Mouse (Mus musculus) testis, adult 2 months (tissue): ENCODE data around the gene Slc16a10. TPM values are rescaled to one million over a fixed set of nuclear protein-coding genes. Genes with fewer than 3 reads are reported as not detected.

Experiments
- H3K27ac ChIP-seq: fragments of 200-500 bp; 2 replicates; pipeline ENCODE4 v1.5.1; 2012; ENCODE audit warnings: low read depth, low read length; ENCODE audit not compliant: control insufficient read depth, insufficient read depth
- H3K27me3 ChIP-seq: fragments of 200-500 bp; 2 replicates; pipeline ENCODE4 v1.6.1; 2012; ENCODE audit warnings: mild to moderate bottlenecking, low read length, moderate library complexity; ENCODE audit not compliant: control insufficient read depth, insufficient read depth
- H3K36me3 ChIP-seq: fragments of 200-500 bp; 2 replicates; pipeline ENCODE4 v1.6.1; 2012; ENCODE audit warnings: mild to moderate bottlenecking, low read length; ENCODE audit not compliant: control insufficient read depth, insufficient read depth
- H3K4me1 ChIP-seq: fragments of 200-500 bp; 2 replicates; pipeline ENCODE4 v1.6.1; 2012; ENCODE audit warnings: low read length; ENCODE audit not compliant: control insufficient read depth, insufficient read depth
- H3K4me3 ChIP-seq: fragments of 200-500 bp; 2 replicates; pipeline ENCODE4 v1.5.1; 2012; ENCODE audit warnings: low read depth, mild to moderate bottlenecking, low read length, moderate library complexity, mixed read lengths; ENCODE audit not compliant: control insufficient read depth
- CTCF ChIP-seq: fragments of 200-500 bp; IDR thresholded peaks from 2 replicates; pipeline ENCODE4 v1.5.1; 2012; ENCODE audit warnings: low read depth, mild to moderate bottlenecking, inconsistent platforms, low read length, moderate library complexity; ENCODE audit not compliant: control insufficient read depth, insufficient read depth, insufficient replicate concordance
- POLR2A ChIP-seq: fragments of 200-500 bp; IDR thresholded peaks from 2 replicates; pipeline ENCODE4 v1.6.1; 2012; ENCODE audit warnings: low read depth, mild to moderate bottlenecking, inconsistent platforms, low read length, moderate library complexity; ENCODE audit not compliant: control insufficient read depth
- polyA plus RNA-seq: library from polyadenylated mRNA; depleted of rRNA; stranded (reverse); fragments of >200 nt; gene quantifications from 2 replicates; pipeline ENCODE4 v1.2.3, GENCODE M21; 2012; rRNA removed

The Slc16a10 gene
- polyA plus RNA-seq: 2.5 and 4.3 TPM in 2 replicates

GRCm38 (mm10) chr10:40141864-40142523 is at the start of gene Slc16a10:
TSS of gene Slc16a10 (minus strand) at chr10:40142258.
- H3K36me3 ChIP-seq: no peaks in the 10 kb centered on the region
- peak within 1 kb of the TSS; percentile 23 for H3K27ac ChIP-seq
- TF ChIP-seq CTCF: no peak
- TF ChIP-seq POLR2A: peak; percentile 77
- peaks cover 11% of the 10 kb centered on the region for H3K4me1 ChIP-seq
- no peaks in the 10 kb centered on the region for H3K27me3 ChIP-seq
- peak within 1 kb of the TSS; percentile 87 for H3K4me3 ChIP-seq

DNA sequence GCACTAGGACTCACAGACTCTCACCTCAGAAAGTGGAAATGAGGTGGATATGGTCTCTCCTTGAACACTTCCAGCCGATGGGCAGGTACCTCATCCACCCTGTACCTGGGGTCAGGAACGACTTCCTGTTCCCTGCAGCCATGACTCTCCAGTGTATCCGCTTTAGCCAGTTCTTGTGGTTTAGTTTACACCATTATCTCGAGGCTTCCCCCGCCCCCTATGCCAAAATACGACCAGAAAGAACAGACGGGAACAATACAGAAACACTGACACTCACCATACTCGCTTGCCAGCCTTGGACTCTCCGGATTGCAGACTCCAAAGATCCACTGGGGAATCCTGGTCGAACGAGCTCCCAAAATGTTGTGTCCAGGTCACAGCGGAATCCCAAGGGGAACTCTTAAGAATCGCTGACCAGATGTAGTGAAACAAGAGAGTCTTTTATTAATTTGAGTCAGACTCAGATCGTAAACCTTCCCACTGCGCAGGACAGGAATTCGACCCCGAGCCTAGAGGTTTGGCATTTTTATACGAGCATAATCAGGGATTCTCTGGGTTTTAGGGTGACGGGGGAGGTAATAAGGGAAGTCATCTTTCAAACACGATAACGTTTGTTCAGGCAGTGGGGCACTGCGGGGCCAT is 49.4 kb upstream of the Slc16a10 start:
- H3K36me3 ChIP-seq: no peaks in the 10 kb centered on the region
- H3K27me3 ChIP-seq: no peaks in the 10 kb centered on the region
- peak overlapping the region; percentile 2 for H3K4me3 ChIP-seq
- no peak overlapping the region for H3K27ac ChIP-seq
- no peaks in the 10 kb centered on the region; the same call in 1 of the 2 replicates for H3K4me1 ChIP-seq
- TF ChIP-seq CTCF: no peak
- no peak for TF ChIP-seq POLR2A

GRCm38 (mm10) chr10:40190871-40191270 is 48.8 kb upstream of the Slc16a10 start:
- Histone ChIP-seq H3K4me3 (no peak overlapping the region; the same call in 1 of the 2 replicates), H3K27ac (no peak overlapping the region), H3K36me3 (no peaks in the 10 kb centered on the region), H3K4me1 (no peaks in the 10 kb centered on the region; the same call in 1 of the 2 replicates), H3K27me3 (no peaks in the 10 kb centered on the region)
- no peak for TF ChIP-seq CTCF
- TF ChIP-seq POLR2A: no peak

- Histone ChIP-seq H3K4me3 (no peak overlapping the region; the same call in 1 of the 2 replicates), H3K36me3 (no peaks in the 10 kb centered on the region), H3K4me1 (no peaks in the 10 kb centered on the region; the same call in 1 of the 2 replicates), H3K27ac (no peak overlapping the region), H3K27me3 (no peaks in the 10 kb centered on the region)
- TF ChIP-seq CTCF: no peak
- TF ChIP-seq POLR2A: no peak
Measured at GRCm38 (mm10) chr10:40189689-40190088, 47.6 kb upstream of the Slc16a10 start.

DNA sequence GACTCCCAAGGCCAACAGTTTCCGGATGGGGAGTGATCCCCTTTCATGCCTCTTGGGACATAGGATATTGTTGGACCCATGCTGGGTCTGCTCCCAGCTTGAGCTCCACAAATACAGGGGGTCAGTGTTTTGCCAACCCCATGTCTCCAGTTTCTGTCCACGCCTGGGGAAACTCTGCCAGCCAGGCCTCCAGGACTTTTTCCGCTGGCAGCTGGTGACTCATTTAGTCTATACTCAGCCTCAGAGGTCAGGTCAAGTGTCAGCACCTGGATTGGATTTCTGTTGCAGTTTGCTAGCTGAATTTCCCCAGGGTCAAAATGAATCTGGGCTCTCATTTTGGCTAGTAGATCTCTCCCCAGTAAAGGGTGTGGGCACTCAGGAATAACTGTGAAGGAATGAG is 46.8 kb upstream of the Slc16a10 start:
- Histone ChIP-seq H3K4me1 (no peaks in the 10 kb centered on the region; the same call in 1 of the 2 replicates), H3K36me3 (no peaks in the 10 kb centered on the region), H3K4me3 (peak overlapping the region; percentile 10), H3K27me3 (no peaks in the 10 kb centered on the region), H3K27ac (no peak overlapping the region)
- TF ChIP-seq CTCF (no peak), POLR2A (no peak)

DNA sequence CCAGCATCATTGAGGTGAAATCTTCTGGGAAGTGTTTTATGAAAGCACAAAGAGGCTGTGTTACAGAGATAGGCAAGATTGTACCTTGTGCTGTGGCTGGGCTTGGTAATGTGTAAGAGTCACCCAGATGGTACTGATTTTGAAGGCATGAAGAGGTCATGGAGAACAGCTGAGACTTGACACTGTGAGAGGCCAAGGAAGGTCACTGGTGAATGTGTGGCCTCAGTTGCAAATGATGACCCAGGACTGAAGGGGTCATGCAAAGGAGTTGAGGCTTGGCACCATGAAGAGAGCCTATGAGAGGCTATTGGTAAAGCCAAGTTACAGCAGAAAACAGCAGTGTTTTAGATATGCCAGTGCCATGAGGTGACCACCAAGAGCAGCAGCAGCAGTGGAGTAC is 43.9 kb upstream of the Slc16a10 start:
- Histone ChIP-seq H3K27me3 (no peaks in the 10 kb centered on the region), H3K36me3 (no peaks in the 10 kb centered on the region), H3K4me3 (no peak overlapping the region), H3K4me1 (no peaks in the 10 kb centered on the region), H3K27ac (no peak overlapping the region)
- no peak for TF ChIP-seq POLR2A
- no peak for TF ChIP-seq CTCF

- no peaks in the 10 kb centered on the region for H3K27me3 ChIP-seq
- no peaks in the 10 kb centered on the region for H3K4me1 ChIP-seq
- H3K4me3 ChIP-seq: no peak overlapping the region
- no peak overlapping the region for H3K27ac ChIP-seq
- no peaks in the 10 kb centered on the region for H3K36me3 ChIP-seq
- no peak for TF ChIP-seq POLR2A
- TF ChIP-seq CTCF: no peak
Measured at GRCm38 (mm10) chr10:40180011-40180410, 38.0 kb upstream of the Slc16a10 start.
